Mouse (Mus musculus) heart, embryonic 16.5 days (tissue): ENCODE data around the gene Gm10203. TPM values are rescaled to one million over a fixed set of nuclear protein-coding genes. Genes with fewer than 3 reads are reported as not detected.

Experiments
- ATAC-seq: fragments of 200-750 bp; cut with Nextera tagmentation; replicated peaks from 2 replicates; pipeline ENCODE4 v1.8.0; 2017; ENCODE audit warnings: moderate number of reproducible peaks; ENCODE audit not compliant: insufficient read depth, low FRiP score; ENCODE audit errors: extremely low read depth
- H3K27ac ChIP-seq: fragments of 300-500 bp; sonication (generic); 2 replicates; pipeline ENCODE4 v1.5.1; 2014; ENCODE audit warnings: mild to moderate bottlenecking, low read length, control low read depth, moderate library complexity
- H3K27me3 ChIP-seq: fragments of 300-500 bp; sonication (generic); 2 replicates; pipeline ENCODE4 v1.6.1; 2014; ENCODE audit warnings: low read length, mixed read lengths; ENCODE audit not compliant: control insufficient read depth, insufficient read depth
- H3K36me3 ChIP-seq: fragments of 300-500 bp; sonication (generic); 2 replicates; pipeline ENCODE4 v1.6.1; 2014; ENCODE audit not compliant: control insufficient read depth, insufficient read depth
- H3K4me1 ChIP-seq: fragments of 300-500 bp; sonication (generic); 2 replicates; pipeline ENCODE4 v1.6.1; 2014; ENCODE audit warnings: low read length, mixed read lengths; ENCODE audit not compliant: control insufficient read depth, insufficient read depth
- H3K4me2 ChIP-seq: fragments of 300-500 bp; sonication (generic); 2 replicates; pipeline ENCODE4 v1.6.1; 2014; ENCODE audit warnings: low read depth, mild to moderate bottlenecking, control low read depth, low read length
- H3K4me3 ChIP-seq: fragments of 300-500 bp; sonication (generic); 2 replicates; pipeline ENCODE4 v1.5.1; 2014; ENCODE audit warnings: mild to moderate bottlenecking, control low read depth, low read length
- H3K9ac ChIP-seq: fragments of 300-500 bp; sonication (generic); 2 replicates; pipeline ENCODE4 v1.6.1; 2014; ENCODE audit warnings: low read length, control low read depth
- H3K9me3 ChIP-seq: fragments of 300-500 bp; sonication (generic); replicated peaks from 2 replicates; pipeline ENCODE4 v1.6.1; 2016; ENCODE audit warnings: low read length; ENCODE audit not compliant: control insufficient read depth
- WGBS: fragments of 180-500 bp; shearing (Covaris S2); extraction: QIAGEN DNeasy Blood & Tissue Kit; methylation state at CpG from one replicate; pipeline ENCODE4 v1.1.7; 2014; 5-methylcytosine and 5-hydroxymethylcytosine counted together
- polyA plus RNA-seq: library from polyadenylated mRNA; unstranded; fragments of >200 nt; fragmentation: Nextera tagmentation; extraction: Ambion mirVana; gene quantifications from 2 replicates; pipeline ENCODE4 v1.2.1, GENCODE M21; 2015

Gene Gm10203
- polyA plus RNA-seq, 1 experiment from 2014 or later: not detected

GRCm38 (mm10) chr6:149101076-149101942 is 28.7 kb upstream of the Gm10203 start, which contains the start of gene Dennd5b:
Gene Dennd5b, minus strand, starts transcription at chr6:149101680.
- H3K4me2 ChIP-seq: peak within 1 kb of the TSS; percentile 87
- peaks cover 3% of the 10 kb centered on the region; the same call in 1 of the 2 replicates for H3K4me1 ChIP-seq
- H3K27me3 ChIP-seq: no peaks in the 10 kb centered on the region
- peak within 1 kb of the TSS; percentile 97 for H3K4me3 ChIP-seq
- H3K9ac ChIP-seq: peak within 1 kb of the TSS; percentile 96
- H3K9me3 ChIP-seq: no peaks in the 10 kb centered on the region
- peak within 1 kb of the TSS; percentile 95 for H3K27ac ChIP-seq
- peak; percentile 96 for ATAC-seq
- H3K36me3 ChIP-seq: no peaks in the 10 kb centered on the region
- WGBS: under 1% methylated on average over 121 of the region's 124 CpGs

DNA sequence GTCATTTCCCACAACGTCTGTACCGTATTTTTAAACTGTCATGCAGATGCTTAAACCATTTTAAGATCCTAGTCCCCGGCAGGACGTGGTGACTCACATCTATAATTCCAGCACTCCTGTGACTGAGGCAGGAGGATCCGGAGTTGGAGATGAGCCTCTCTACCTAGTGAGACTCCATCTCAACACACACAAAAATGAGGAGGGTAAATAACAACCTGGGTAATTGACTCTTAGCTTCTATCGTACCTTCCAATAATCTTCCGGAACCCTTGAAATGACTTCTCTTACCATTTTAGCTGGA is 28.1 kb upstream of the Gm10203 start:
- Histone ChIP-seq H3K4me2 (peak overlapping the region; percentile 87), H3K36me3 (no peaks in the 10 kb centered on the region), H3K27ac (peak overlapping the region; percentile 95), H3K4me3 (peak overlapping the region; percentile 97), H3K4me1 (peaks cover 3% of the 10 kb centered on the region; the same call in 1 of the 2 replicates), H3K9ac (peak overlapping the region; percentile 96), H3K9me3 (0 out of 2 replicates have a peak, but pooled peaks cover 2% of the 10 kb centered on the region), H3K27me3 (no peaks in the 10 kb centered on the region)
- 7% methylated on average over 7 of the region's 7 CpGs for WGBS
- peak; percentile 46 for ATAC-seq

DNA sequence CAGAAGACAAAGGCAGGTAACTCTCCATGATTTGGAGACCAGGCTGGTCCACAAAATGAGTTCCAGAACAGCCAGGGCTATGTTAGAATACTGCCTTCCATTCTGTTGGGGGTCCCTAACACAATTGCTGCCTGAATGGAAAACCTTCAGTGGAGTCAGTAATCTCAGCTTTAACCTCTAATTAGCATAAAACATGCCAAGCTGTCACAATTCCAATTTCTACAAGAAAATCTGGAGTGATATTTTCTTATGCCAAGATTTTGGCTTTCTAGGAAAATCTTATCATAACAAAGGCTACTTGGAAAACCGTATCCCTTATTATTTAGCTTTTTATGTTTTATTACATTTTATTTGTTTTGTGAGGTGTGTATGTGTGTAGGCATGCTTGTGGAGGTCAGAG is 26.5 kb upstream of the Gm10203 start:
- no peak overlapping the region for H3K27ac ChIP-seq
- 81% methylated on average over 1 of the region's 1 CpGs for WGBS
- H3K27me3 ChIP-seq: no peaks in the 10 kb centered on the region
- 0 out of 2 replicates have a peak, but pooled peaks cover 2% of the 10 kb centered on the region for H3K9me3 ChIP-seq
- H3K4me3 ChIP-seq: no peak overlapping the region
- no peak for ATAC-seq
- peaks cover 3% of the 10 kb centered on the region; the same call in 1 of the 2 replicates for H3K4me1 ChIP-seq
- no peak overlapping the region for H3K4me2 ChIP-seq
- H3K9ac ChIP-seq: no peak overlapping the region
- H3K36me3 ChIP-seq: no peaks in the 10 kb centered on the region

DNA sequence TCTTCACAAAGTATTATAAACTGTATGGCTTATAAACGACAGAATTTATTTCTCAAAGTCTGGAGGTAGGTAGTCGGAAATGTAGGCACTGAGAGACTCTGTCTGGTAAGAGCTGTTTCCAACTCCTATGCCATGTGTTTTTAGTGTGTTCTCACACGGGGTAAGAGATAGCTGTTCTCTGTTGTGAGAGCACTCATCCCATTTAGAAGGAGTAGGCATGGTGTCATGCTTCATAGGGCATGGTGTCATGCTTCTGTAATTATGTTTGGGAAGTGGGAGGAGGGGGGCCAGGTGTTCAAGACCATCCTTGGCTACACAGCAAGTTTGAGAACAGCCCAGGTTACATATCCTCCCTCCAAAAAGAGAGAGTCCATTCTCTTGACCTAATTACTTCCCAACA is 22.4 kb upstream of the Gm10203 start:
- no peak for ATAC-seq
- Histone ChIP-seq H3K9me3 (0 out of 2 replicates have a peak, but pooled peaks cover 2% of the 10 kb centered on the region), H3K27me3 (no peaks in the 10 kb centered on the region), H3K27ac (no peak overlapping the region), H3K9ac (no peak overlapping the region), H3K4me3 (no peak overlapping the region), H3K36me3 (no peaks in the 10 kb centered on the region), H3K4me2 (no peak overlapping the region), H3K4me1 (no peaks in the 10 kb centered on the region)
- 63% methylated on average over 3 of the region's 3 CpGs for WGBS

DNA sequence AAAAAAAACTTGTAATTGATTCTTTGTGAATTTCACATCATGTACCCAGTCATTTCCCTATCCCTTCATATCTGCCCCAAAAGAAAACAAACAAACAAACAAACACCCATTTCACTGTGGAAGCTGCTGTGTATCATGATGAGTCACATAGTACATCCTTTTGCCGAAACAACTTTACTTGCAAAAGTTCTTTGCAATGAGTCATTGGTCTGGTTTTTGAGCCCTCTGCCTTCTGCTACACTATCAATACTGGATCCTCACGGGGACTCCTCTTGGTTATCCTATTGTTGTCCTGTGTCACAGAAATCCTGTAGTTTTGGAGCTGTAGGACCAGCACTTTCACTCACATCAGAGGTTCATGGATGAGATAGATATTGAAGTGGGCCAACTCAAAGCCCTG is 21.1 kb upstream of the Gm10203 start:
- no peaks in the 10 kb centered on the region for H3K27me3 ChIP-seq
- no peak for ATAC-seq
- no peak overlapping the region for H3K4me3 ChIP-seq
- no peak overlapping the region for H3K27ac ChIP-seq
- no peaks in the 10 kb centered on the region for H3K36me3 ChIP-seq
- H3K9ac ChIP-seq: no peak overlapping the region
- 0 out of 2 replicates have a peak, but pooled peaks cover 2% of the 10 kb centered on the region for H3K9me3 ChIP-seq
- H3K4me2 ChIP-seq: no peak overlapping the region
- 59% methylated on average over 2 of the region's 2 CpGs for WGBS
- no peaks in the 10 kb centered on the region for H3K4me1 ChIP-seq

DNA sequence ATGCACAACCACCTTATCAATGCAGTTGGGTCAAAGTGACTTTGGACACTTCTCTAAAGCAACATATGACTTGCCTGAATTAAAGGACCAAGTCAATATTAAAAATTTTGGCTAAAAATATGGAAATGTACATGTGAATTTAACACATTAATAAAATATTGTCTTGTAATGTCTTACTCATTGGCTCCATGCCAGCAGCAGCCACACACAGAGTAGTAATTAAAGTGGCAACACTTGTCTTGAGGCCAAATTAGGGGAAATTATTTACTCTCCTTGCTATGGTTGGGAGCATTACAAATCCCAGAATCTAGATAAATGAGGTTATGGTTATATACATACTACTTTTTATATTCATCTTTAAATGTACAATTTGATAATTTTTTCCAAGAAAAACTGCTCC is 13.0 kb upstream of the Gm10203 start:
- Histone ChIP-seq H3K9ac (no peak overlapping the region), H3K4me2 (no peak overlapping the region), H3K36me3 (no peaks in the 10 kb centered on the region), H3K4me3 (no peak overlapping the region), H3K27ac (no peak overlapping the region), H3K4me1 (peaks cover 3% of the 10 kb centered on the region; the same call in 1 of the 2 replicates), H3K27me3 (no peaks in the 10 kb centered on the region), H3K9me3 (no peaks in the 10 kb centered on the region)
- no peak for ATAC-seq

GRCm38 (mm10) chr6:149118935-149119334 is 11.0 kb upstream of the Gm10203 start:
- Histone ChIP-seq H3K27ac (no peak overlapping the region), H3K36me3 (no peaks in the 10 kb centered on the region), H3K27me3 (no peaks in the 10 kb centered on the region), H3K4me2 (no peak overlapping the region), H3K9ac (no peak overlapping the region), H3K4me1 (peaks cover 3% of the 10 kb centered on the region; the same call in 1 of the 2 replicates), H3K4me3 (no peak overlapping the region), H3K9me3 (no peaks in the 10 kb centered on the region)
- no peak; the same call in 1 of the 2 replicates for ATAC-seq
- WGBS: 45% methylated on average over 2 of the region's 2 CpGs

- Histone ChIP-seq H3K9ac (no peak overlapping the region), H3K4me1 (peaks cover 3% of the 10 kb centered on the region; the same call in 1 of the 2 replicates), H3K27ac (no peak overlapping the region), H3K4me3 (no peak overlapping the region), H3K36me3 (no peaks in the 10 kb centered on the region), H3K9me3 (no peaks in the 10 kb centered on the region), H3K4me2 (no peak overlapping the region), H3K27me3 (no peaks in the 10 kb centered on the region)
- WGBS: 30% methylated on average over 2 of the region's 2 CpGs
- ATAC-seq: 0 out of 2 replicates have a peak, but pooled peaks have one; percentile 37
These were observed 10.1 kb upstream of the Gm10203 start for GRCm38 (mm10) chr6:149119853-149120252.

GRCm38 (mm10) chr6:149123042-149123441 is 6.9 kb upstream of the Gm10203 start:
- Histone ChIP-seq H3K36me3 (no peaks in the 10 kb centered on the region), H3K4me2 (no peak overlapping the region), H3K4me3 (no peak overlapping the region), H3K9ac (no peak overlapping the region), H3K27me3 (no peaks in the 10 kb centered on the region), H3K4me1 (peaks cover 3% of the 10 kb centered on the region; the same call in 1 of the 2 replicates), H3K9me3 (no peaks in the 10 kb centered on the region), H3K27ac (no peak overlapping the region)
- WGBS: 86% methylated on average over 3 of the region's 3 CpGs
- ATAC-seq: no peak
